Mouse (Mus musculus) kidney, adult 11 months (tissue): Measurements from ENCODE around the gene Gls2.

ENCODE experiments used
- DNase-seq: peaks from one replicate; pipeline ENCODE4 v3.0.0; 2022

The Gls2 gene

GRCm38 (mm10) chr10:128232420-128232985 lies 38.2 kb downstream of the Gls2 start:
- peak; percentile 59 for DNase-seq

- DNase-seq, result no peak
Measured at GRCm38 (mm10) chr10:128236321-128236720, 42.1 kb downstream of the Gls2 start.

GRCm38 (mm10) chr10:128237807-128238480 lies 43.7 kb downstream of the Gls2 start:
- DNase-seq, result no peak

GRCm38 (mm10) chr10:128239140-128239539 lies 44.9 kb downstream of the Gls2 start:
- DNase-seq, result no peak

GRCm38 (mm10) chr10:128240131-128240530 lies 45.9 kb downstream of the Gls2 start:
- DNase-seq, result no peak

GRCm38 (mm10) chr10:128243252-128243651 lies 49.0 kb downstream of the Gls2 start:
- no peak for DNase-seq

GRCm38 (mm10) chr10:128244121-128244520 lies 49.9 kb downstream of the Gls2 start:
- DNase-seq, result no peak

- peak; percentile 57 for DNase-seq
Measured at GRCm38 (mm10) chr10:128247020-128247732, 52.9 kb downstream of the Gls2 start.

- no peak for DNase-seq
Measured at GRCm38 (mm10) chr10:128250565-128250964, 56.3 kb downstream of the Gls2 start.

- no peak for DNase-seq
Measured at GRCm38 (mm10) chr10:128253677-128254255, 59.5 kb downstream of the Gls2 start, which contains the start of gene Apon. Gene Apon (plus strand): TSS chr10:128254096.

- DNase-seq, result no peak
Measured at GRCm38 (mm10) chr10:128255925-128256324, 61.7 kb downstream of the Gls2 start.

GRCm38 (mm10) chr10:128256328-128256727 lies 62.1 kb downstream of the Gls2 start:
- no peak for DNase-seq

GRCm38 (mm10) chr10:128258953-128259352 lies 64.7 kb downstream of the Gls2 start:
- DNase-seq, result no peak
